Mouse (Mus musculus): ENCODE measurements around the gene Rad51ap2.
A peak's percentile ranks its signal among the peaks of the same experiment; 100 is the strongest.

Gene Rad51ap2

DNA sequence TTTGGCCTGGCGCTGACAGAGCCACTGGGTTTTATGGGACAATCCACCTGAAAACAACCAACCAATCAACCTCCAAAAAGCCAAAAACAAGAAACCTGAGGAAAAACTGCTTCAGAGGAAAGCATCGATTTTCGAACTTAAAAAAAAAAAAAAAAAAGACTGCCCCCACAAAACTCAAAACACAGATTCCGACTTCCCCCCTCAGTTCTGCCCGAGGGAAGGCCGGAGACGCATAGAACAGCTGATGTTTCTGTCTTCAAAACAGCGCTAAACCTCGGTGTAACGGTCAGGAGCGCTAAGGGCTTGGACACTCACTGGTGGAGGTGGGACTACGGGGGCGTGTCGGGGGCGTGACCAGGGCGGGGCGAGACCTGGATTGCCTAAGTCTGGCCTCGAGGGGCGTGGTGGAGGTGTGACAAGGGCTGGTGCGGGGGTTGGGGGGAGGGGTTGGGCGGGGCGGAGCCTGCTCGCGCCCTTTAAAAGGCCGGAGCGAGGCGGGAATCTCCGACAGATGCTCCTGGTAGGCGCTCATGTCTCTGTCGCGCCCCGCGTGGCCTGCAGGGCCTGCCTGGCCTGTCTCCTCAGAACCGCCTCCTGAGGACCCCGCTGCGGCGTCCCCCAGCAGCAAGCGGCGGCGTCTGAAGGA lies at the start of gene Rad51ap2:
Rad51ap2 (plus strand) TSS at position 531 of the 646 bp plus-strand sequence.
- peak; percentile 88 to 91 for DNase-seq

DNA sequence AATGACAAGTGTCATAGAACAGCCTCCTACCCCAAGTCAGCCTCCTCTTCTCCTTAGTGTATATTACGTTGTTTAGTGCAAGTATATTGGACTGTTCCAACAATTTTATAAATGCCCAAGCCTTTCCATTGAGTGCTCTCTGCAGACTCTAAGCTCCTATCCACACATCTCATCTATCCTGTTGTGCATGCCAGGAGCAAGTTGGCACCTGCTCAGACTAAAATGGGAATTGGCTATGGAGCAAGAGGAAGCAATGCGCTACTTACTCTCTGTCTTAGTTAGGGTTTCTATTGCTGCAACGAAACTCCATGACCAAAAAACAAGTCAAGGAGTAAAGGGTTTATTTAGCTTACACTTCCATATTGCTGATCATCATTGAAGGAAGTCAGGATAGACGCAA lies 48.2 kb upstream of the Rad51ap2 start:
- DNase-seq: no peak

DNA sequence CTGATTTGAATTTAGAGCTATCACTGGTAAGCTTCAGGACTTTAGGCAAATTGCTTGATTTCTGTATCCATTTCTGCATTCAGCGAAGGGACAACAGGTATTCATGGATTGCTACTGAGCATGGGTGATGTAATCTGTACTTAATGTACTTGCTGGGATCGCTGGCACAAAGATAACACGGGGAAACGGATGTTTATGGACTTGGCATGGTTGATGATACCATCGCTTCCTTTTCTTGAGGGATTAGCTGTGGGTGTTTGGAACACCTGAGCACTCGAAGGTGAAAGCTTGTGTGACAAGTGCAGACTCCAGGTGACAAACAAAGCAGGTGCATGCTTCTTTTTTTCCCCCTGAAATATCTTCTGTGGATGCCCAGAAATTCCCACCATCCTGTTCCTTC lies 37.8 kb upstream of the Rad51ap2 start:
- DNase-seq: no peak

DNA sequence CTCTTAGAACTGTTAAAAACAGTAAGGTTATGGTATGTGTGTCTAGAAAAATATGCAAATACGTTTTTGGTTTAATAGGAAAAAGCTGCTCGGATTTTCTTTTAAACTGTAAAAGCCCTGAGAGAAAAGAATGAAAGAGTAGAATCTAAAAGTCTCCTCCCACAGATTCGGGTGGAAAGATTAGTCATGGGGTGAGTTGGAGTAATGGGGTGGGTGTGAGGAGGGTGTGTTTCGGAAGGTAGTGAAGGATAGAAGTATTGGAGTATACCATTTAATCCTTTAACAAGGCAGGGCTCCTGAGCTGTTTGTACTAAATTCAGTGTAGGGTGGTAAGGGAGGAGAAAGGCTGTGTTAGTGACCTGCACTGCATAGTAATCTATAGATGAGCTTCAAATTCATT lies 28.5 kb upstream of the Rad51ap2 start:
- DNase-seq: no peak

DNA sequence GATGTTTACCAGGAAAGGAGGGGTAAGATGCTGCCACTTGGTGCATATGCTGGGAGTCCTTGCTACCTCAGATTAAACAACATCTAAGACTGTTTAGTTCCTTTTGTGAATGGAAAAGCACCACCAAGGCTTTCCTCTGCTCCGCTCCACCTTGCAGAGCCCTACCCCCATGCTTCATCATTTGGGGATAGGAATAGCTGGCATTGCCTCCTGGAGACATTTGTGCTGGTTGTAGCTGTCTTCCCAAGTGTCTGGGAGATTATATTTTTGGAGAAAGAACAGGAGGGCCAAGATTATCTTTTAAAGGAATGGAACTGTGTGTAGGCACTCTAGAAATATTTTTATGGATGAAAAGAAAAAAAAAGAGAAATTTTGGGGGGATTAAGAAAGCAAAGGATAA lies 22.8 kb upstream of the Rad51ap2 start:
- no peak for DNase-seq

DNA sequence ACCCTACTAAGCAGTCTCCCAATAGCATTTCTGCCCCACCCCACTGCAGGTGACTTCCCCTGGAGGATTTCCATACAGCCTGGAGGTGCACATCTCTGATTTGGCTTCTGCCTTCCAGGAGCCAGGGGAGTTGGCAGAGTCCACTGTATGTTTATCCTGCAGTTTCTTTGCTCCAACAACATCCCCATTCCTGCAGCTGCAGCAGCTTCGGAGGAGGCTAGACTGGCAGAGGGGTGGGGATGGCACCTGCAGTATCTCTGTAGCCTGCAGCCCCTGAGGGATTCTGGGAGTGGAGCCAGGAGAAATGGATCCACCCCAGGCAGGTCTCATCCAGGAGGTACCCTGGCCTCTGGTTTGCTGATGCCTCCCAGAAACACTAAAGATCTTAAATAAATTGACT lies 22.2 kb upstream of the Rad51ap2 start:
- DNase-seq: no peak

DNA sequence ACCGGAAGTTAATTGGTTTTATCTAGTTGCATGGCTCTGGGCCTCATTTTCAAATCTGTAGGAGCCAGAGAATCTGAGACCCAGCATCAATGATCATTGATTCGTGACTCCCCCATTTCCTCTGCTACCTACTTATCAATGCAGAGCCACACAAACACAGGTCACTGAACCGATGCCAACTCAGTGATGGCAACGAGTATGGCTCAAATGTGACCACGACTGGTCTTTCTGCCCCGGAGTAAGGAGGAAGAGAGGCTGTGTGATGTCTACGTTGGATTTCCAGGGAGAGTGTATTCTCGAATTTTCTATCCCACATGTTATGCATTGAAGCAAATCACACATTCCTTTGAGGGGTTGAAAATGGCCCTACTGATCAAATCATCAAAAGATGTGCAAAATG lies 21.4 kb upstream of the Rad51ap2 start:
- DNase-seq: no peak

DNA sequence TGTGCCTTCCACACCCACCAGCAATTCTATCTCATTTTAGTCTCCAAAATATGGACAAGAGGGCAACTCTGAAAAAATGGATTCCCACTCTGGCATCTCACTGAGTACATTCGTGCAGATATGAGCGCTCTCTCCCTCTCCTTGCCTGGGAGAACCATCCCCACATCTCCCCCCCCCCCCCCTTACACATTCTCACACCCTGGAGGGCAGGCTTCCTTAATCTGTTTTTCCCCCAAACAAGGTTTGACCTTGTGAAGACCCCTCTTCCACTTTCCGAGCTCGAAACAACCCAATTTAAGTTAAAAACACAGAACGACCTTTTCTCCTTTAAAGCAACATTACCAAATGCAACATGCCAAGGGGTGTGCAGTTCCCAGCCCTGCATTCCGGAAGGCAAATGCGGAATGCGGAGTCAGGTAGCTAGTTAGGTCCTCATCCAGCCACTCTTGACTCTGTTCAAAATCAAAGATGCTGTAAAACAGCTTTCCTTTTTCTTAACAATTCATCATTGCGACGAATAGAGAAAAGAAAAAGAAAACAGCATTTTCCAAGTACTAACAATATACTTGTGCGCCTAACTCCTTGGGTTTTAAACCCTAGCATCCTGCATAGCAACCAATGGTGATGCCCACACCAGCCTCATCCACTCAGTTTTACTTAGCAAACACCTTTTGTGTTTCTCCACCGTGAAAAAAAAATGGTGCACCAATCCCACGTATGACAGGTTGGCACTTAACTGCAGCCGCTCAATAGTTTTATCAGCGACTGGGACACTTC lies 20.4 kb upstream of the Rad51ap2 start:
- no peak for DNase-seq

DNA sequence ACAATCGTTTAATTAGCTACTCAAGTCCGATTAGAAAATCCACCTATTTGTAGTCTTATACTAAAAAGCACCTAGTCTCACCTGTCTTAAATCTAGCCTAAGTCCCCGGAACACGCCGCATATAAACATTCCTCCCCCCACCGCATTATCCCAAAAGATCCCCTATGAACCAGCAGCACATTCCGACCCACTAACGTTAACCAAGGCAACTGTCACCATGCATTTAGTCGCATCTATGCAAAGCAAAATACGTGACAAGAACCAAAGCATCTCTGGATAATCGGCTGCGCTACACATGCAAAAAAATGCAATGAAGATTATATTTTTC lies 19.9 kb upstream of the Rad51ap2 start:
- no peak for DNase-seq

DNA sequence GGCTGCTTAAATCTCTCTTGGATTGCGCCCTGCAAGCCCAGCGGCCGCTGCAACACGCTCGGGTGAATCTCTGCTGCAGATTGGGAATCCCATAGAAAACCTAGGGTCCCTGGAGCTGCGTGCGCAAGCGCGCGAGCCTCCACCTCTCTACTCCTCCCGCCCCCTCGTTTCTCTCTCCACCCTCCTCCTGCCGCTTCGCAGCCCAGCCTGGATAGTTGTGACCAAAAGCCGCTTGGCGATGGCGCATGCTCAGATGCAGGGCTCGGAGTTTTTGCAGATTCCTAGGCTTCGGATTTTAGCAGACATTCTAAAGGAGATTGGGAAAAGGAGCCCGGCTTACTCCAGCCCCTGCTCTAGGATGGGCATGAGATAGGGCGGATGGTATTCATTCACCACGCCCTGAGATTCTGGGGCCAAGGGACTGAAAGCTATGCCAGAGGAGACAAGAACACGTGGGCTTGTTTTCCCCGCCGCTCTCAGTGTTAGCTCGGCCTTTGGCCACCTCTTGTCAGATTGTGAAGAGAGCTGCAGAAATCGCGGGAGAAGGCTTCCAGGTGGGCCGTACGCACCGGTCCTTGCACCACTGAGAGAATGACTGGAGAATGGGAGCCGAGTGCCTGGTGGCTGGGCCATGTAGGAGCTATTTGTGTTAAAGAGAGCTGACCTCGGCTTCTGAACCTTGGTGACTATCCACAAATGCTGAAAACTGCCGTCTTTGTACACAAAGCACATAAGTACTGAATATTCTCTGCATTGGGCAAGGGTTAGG lies 19.2 kb upstream of the Rad51ap2 start, which contains the start of gene Vsnl1:
Vsnl1 (minus strand) TSS at position 117 of the 769 bp plus-strand sequence.
- peak; percentile 21 to 53 for DNase-seq

DNA sequence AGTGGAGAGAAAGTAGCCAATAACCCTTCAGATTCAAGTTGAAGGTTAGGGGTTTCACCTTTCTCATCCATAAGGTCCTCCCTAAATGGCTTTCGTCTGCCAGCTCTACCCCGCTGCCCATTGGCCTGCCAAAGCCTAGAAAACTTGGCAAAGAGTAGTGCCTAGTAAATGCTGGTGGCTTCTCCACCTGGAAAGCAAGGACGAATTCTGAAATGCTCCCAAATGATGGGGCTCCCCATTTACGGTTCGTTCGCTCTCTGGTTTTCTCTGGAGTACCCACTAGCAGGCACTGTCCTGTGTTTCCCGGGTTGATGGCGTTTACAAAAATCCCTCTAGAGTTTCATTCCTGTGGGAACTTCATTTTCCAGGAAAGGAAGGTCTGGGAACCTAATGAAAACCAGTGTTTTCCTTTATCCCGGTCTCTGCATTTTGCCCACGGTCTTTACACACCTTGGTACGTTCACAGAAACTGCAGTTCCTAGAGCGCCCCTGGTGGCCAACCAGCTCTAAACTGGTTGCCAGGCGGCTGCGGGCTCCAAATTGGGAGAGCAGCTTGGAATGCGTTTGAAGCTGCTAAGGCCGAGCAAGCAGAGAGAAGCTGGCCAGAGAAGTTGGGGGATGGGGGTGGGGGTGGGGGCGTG lies 18.5 kb upstream of the Rad51ap2 start:
- peak; percentile 54 to 85 for DNase-seq

DNA sequence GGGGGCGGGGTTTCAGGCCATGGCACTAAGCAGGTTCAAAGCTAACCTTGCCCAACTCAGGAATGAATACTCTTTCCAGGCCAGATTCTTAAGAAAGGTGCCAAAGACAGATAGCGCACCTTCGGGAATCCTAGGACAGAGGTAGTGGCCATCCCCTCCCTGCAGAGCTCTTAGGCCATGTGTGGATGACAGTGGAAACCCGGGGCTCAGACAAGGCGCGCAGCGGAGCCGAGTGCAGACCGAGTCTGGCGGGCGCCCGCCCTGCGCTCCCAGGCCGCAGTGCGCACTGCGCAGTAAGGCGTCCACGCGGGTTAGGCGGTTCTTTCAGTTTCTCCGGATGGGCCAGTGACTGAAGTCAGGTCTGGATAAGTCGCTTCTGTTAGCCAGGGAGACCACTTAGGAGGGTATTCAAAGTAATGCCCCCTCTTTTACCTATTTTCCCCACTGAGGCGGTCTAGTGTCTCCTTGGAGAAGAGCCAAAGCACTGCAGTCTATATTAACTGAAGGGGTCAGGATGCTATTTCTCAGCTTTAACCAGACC lies 17.9 kb upstream of the Rad51ap2 start:
- peak in 1 of 2 experiments; percentile 7 for DNase-seq

DNA sequence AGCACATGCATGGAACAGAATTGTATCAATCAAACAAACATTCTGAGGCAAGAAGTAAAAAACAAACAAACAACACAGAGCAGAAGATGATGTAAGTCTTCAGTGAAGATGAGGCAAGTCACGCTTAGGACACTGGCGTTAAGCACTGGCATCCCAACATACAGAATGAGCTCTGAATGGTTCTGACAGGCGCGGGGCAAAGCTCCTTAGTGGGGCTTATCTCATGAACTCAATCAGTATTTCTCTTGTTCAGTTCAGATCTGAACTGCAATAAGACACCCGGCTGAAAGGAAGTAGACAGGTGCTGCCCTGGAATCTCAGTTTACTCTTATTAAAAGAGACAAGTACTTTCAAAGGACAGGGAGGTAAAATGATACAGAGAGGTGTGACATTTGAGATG lies 1.7 kb upstream of the Rad51ap2 start:
- no peak for DNase-seq

DNA sequence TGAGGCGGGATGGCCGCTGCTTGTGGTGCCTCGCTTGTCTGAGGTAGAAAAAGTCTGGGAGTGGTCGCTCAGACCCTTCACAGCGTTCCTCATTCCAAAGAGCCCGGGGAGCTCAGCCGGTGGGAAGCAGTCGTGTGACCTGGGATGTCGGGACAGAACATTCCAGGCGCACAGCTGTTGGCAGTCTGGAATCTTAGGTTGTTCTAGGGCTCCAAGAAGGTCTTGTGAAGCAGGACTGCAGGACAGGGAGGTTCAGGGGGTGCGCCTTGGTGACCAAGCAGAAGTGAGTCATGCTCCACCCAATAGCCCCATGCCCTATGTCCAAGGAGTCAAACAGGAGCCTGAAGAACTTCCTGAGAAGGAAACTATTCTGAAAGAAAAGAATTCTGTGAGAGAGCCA lies 334 bp downstream of the Rad51ap2 start:
- no peak for DNase-seq

DNA sequence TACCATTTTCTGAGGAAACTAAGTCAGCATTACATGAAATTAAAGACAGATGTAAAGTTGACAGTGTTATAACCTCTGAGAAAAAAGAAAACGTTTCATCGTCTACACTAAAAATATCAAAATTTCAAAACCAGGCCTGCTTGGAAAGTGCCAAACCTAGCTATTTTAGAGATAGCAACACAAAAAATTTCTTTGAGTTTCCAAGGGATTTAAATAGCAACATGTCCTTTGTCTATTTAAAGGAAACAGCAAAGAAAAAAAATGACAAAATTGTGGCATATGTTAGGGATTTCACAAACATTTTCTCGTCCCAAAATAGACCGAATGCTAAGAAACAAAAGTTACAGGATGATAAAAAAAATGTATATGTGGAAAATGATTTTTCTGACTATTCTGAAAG lies 753 bp downstream of the Rad51ap2 start:
- no peak for DNase-seq

Data from kidney, postnatal 36 days (tissue).